Mouse (Mus musculus) lung, embryonic 14.5 days (tissue): ENCODE results near the gene Tiam2. TPM values are rescaled to one million over a fixed set of nuclear protein-coding genes. Genes with fewer than 3 reads are reported as not detected.
A peak's percentile ranks its signal among the peaks of the same experiment; 100 is the strongest.

Source experiments
- ATAC-seq: fragments of 200-750 bp; cut with Nextera tagmentation; 2 replicates; pipeline ENCODE4 v1.8.0; 2017; ENCODE audit warnings: mild to moderate bottlenecking, moderate TSS enrichment, moderate library complexity; ENCODE audit not compliant: insufficient read depth
- DNase-seq: peaks from one replicate; pipeline ENCODE4 v3.0.0-alpha.2; 2015
- H3K27ac ChIP-seq: fragments of 300-500 bp; sonication (generic); 2 replicates; pipeline ENCODE4 v1.5.1; 2014; ENCODE audit warnings: low read depth, mild to moderate bottlenecking, moderate library complexity
- H3K27me3 ChIP-seq: fragments of 300-500 bp; sonication (generic); 2 replicates; pipeline ENCODE4 v1.6.1; 2014; ENCODE audit warnings: low read length, control low read depth; ENCODE audit not compliant: insufficient read depth
- H3K36me3 ChIP-seq: fragments of 300-500 bp; sonication (generic); 2 replicates; pipeline ENCODE4 v1.6.1; 2014; ENCODE audit warnings: control low read depth; ENCODE audit not compliant: insufficient read depth
- H3K4me1 ChIP-seq: fragments of 300-500 bp; sonication (generic); 2 replicates; pipeline ENCODE4 v1.6.1; 2014; ENCODE audit warnings: antibody characterized with exemption, control low read depth; ENCODE audit not compliant: insufficient read depth
- H3K4me2 ChIP-seq: fragments of 300-500 bp; sonication (generic); 2 replicates; pipeline ENCODE4 v1.6.1; 2014; ENCODE audit warnings: mild to moderate bottlenecking
- H3K4me3 ChIP-seq: fragments of 300-500 bp; sonication (generic); 2 replicates; pipeline ENCODE4 v1.5.1; 2014; ENCODE audit warnings: low read depth, low read length
- H3K9ac ChIP-seq: fragments of 300-500 bp; sonication (generic); 2 replicates; pipeline ENCODE4 v1.6.1; 2014
- H3K9me3 ChIP-seq: fragments of 300-500 bp; sonication (generic); 2 replicates; pipeline ENCODE4 v1.6.1; 2016; ENCODE audit warnings: low read depth, low read length, control low read depth
- CTCF ChIP-seq: IDR thresholded peaks from 2 replicates; pipeline ENCODE4 v1.5.1; 2016; ENCODE audit warnings: antibody characterized with exemption, low read depth
- WGBS: fragments of 180-500 bp; shearing (Covaris S2); extraction: QIAGEN DNeasy Blood & Tissue Kit; methylation state at CpG from one replicate; pipeline ENCODE4 v1.1.7; 2014; 5-methylcytosine and 5-hydroxymethylcytosine counted together
- polyA plus RNA-seq: library from polyadenylated mRNA; unstranded; fragments of >200 nt; fragmentation: Nextera tagmentation; extraction: Ambion mirVana; gene quantifications from 2 replicates; pipeline ENCODE4 v1.2.1, GENCODE M21; 2014

Tiam2 gene
- polyA plus RNA-seq, 1 experiment from 2014 or later = 7.3 TPM

DNA sequence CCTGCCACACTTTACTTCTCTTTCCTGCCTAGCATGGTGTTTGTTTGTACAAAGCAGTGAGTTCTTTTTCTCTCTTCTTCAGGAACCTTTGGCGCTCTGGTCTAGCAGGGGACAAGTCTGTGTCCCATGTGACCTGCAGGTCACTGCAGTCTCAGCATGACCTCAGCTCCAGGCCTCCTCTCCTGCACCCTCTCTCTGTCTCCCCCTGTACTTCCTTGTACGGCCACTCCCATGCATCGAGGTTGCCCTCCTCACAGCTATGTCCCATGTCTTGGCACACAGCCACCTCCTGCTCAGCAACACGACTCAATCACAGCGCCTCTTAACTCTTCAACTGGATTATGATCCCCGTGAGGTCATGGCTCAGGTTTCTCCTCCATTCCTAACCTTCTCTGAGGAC lies 26.9 kb upstream of the Tiam2 start:
- Histone ChIP-seq H3K9ac (no peak overlapping the region), H3K4me1 (no peaks in the 10 kb centered on the region), H3K27ac (no peak overlapping the region), H3K27me3 (no peaks in the 10 kb centered on the region), H3K4me2 (no peak overlapping the region), H3K4me3 (no peak overlapping the region), H3K36me3 (no peaks in the 10 kb centered on the region), H3K9me3 (no peaks in the 10 kb centered on the region)
- DNase-seq = peak; percentile 31
- WGBS = 37% methylated on average over 6 of the region's 6 CpGs
- peak; percentile 14; the same call in 1 of the 2 replicates for ATAC-seq
- TF ChIP-seq CTCF = no peak

GRCm38 (mm10) chr17:3305926-3306325 lies 20.4 kb upstream of the Tiam2 start:
- Histone ChIP-seq H3K4me3 (no peak overlapping the region), H3K36me3 (0 out of 2 replicates have a peak, but pooled peaks cover 3% of the 10 kb centered on the region), H3K27ac (no peak overlapping the region), H3K4me2 (no peak overlapping the region), H3K9ac (no peak overlapping the region), H3K9me3 (no peaks in the 10 kb centered on the region), H3K4me1 (no peaks in the 10 kb centered on the region), H3K27me3 (no peaks in the 10 kb centered on the region)
- no peak for TF ChIP-seq CTCF
- DNase-seq = no peak
- 45% methylated on average over 2 of the region's 2 CpGs for WGBS
- ATAC-seq = no peak

DNA sequence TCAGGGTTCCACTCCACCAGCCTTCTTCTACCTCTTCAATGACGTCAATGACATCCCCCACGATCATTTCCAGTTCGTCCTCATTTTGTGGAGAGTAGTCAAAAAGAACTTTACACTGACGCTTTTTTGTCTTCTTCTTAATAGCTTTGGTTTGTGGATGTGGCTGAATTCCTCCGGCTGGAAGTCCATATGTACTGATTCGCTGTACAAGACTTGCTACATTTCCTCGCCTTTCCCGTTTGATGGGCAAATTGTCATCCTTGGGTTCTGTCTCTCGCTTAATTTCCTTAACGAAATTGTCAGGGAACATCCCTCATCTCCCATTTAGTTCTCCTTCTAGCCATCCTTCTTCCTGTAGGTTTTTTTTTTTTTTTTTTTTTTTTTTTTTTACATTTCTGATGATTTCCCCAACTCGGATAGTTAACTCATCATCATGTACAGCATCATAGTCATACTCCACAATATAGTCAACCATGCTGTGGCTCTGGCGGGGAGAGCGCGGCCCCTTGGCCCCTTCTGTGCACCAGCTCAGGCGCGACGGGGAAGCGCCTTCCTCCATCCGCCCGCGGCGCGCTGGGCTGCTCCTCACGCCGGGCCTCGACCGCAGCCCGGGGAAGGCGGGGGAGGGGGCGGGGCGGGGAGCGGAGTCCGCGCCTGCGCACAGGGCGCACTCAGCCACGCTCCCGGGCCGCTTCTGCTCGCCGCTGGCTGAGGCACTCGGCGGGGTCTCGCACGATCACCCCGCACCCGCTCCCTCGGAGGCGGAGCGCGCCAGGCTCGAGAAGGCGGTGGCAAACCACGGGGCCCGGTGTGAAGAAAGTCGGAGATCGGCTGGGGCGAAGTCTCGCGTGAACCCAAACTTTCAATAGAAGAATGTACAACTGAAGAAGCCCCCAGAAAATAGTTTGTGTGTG lies 12.4 kb upstream of the Tiam2 start:
- 6% methylated on average over 60 of the region's 60 CpGs for WGBS
- no peaks in the 10 kb centered on the region for H3K9me3 ChIP-seq
- no peaks in the 10 kb centered on the region for H3K36me3 ChIP-seq
- H3K4me1 ChIP-seq = no peaks in the 10 kb centered on the region
- ATAC-seq (peak; percentile 96), DNase-seq (peak; percentile 93)
- peak overlapping the region; percentile 48 for H3K9ac ChIP-seq
- peak overlapping the region; percentile 34 for H3K4me3 ChIP-seq
- H3K27me3 ChIP-seq = no peaks in the 10 kb centered on the region
- H3K27ac ChIP-seq = peak overlapping the region; percentile 30; the same call in 1 of the 2 replicates
- H3K4me2 ChIP-seq = peak overlapping the region; percentile 66
- TF ChIP-seq CTCF = no peak

DNA sequence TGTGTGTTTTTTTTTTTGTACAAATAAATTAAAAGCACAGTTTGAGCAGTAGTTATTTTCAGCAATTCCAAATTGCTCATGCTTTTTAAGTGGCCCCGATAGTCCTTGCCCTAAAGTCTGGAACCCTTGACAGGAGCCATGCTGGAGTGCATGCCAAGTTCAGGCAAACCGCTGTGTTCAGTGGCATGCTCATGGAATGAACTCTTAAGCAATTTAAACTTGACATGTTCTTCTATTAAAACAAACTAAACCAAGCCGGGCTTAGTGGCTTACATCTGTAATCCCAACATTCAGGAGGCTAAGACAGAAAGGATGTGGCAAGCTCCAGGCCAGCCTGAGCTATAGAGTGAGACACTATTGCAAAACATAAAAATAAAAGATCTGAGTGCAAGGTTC lies 11.8 kb upstream of the Tiam2 start:
- TF ChIP-seq CTCF = no peak
- no peak for ATAC-seq
- H3K4me1 ChIP-seq = no peaks in the 10 kb centered on the region
- no peaks in the 10 kb centered on the region for H3K36me3 ChIP-seq
- no peaks in the 10 kb centered on the region for H3K27me3 ChIP-seq
- peak overlapping the region; percentile 66 for H3K4me2 ChIP-seq
- DNase-seq = no peak
- H3K4me3 ChIP-seq = peak overlapping the region; percentile 34
- H3K27ac ChIP-seq = peak overlapping the region; percentile 30; the same call in 1 of the 2 replicates
- 14% methylated on average over 3 of the region's 3 CpGs for WGBS
- H3K9ac ChIP-seq = peak overlapping the region; percentile 48
- no peaks in the 10 kb centered on the region; the same call in 1 of the 2 replicates for H3K9me3 ChIP-seq

- Histone ChIP-seq H3K4me2 (no peak overlapping the region), H3K27me3 (no peaks in the 10 kb centered on the region), H3K27ac (no peak overlapping the region), H3K4me1 (no peaks in the 10 kb centered on the region), H3K9ac (no peak overlapping the region), H3K36me3 (no peaks in the 10 kb centered on the region), H3K9me3 (no peaks in the 10 kb centered on the region; the same call in 1 of the 2 replicates), H3K4me3 (no peak overlapping the region)
- no peak for ATAC-seq
- WGBS = 82% methylated on average over 4 of the region's 4 CpGs
- no peak for TF ChIP-seq CTCF
- DNase-seq = no peak
Observed at GRCm38 (mm10) chr17:3315581-3315980, 10.8 kb upstream of the Tiam2 start.

GRCm38 (mm10) chr17:3326903-3327279 lies 518 bp downstream of the Tiam2 start:
- Histone ChIP-seq H3K9me3 (no peaks in the 10 kb centered on the region), H3K27me3 (no peaks in the 10 kb centered on the region), H3K36me3 (no peaks in the 10 kb centered on the region), H3K4me1 (no peaks in the 10 kb centered on the region), H3K9ac (peak overlapping the region; percentile 64), H3K27ac (peak overlapping the region; percentile 36; the same call in 1 of the 2 replicates), H3K4me2 (peak overlapping the region; percentile 90), H3K4me3 (peak overlapping the region; percentile 75)
- 2% methylated on average over 25 of the region's 25 CpGs for WGBS
- ATAC-seq = peak; percentile 18
- no peak for DNase-seq
- TF ChIP-seq CTCF = no peak

- H3K27me3 ChIP-seq = no peaks in the 10 kb centered on the region
- no peak for TF ChIP-seq CTCF
- peak overlapping the region; percentile 90 for H3K4me2 ChIP-seq
- peak overlapping the region; percentile 75 for H3K4me3 ChIP-seq
- peak; percentile 37 for DNase-seq
- H3K4me1 ChIP-seq = no peaks in the 10 kb centered on the region
- WGBS = 6% methylated on average over 14 of the region's 14 CpGs
- no peaks in the 10 kb centered on the region for H3K9me3 ChIP-seq
- H3K9ac ChIP-seq = no peak overlapping the region; the same call in 1 of the 2 replicates
- H3K36me3 ChIP-seq = no peaks in the 10 kb centered on the region
- no peak for ATAC-seq
- no peak overlapping the region for H3K27ac ChIP-seq
Observed at GRCm38 (mm10) chr17:3327335-3327734, 962 bp downstream of the Tiam2 start.
